Mouse (Mus musculus) macrophage (primary cell): ENCODE measurements around the gene Glo1. TPM values are rescaled to one million over a fixed set of nuclear protein-coding genes. Genes with fewer than 3 reads are reported as not detected.

Source experiments
- H3K27ac ChIP-seq: fragments of 350-480 bp; formaldehyde crosslinking; 2 replicates; pipeline ENCODE4 v1.9.0; 2021
- H3K36me3 ChIP-seq: fragments of 350-480 bp; formaldehyde crosslinking; 2 replicates; pipeline ENCODE4 v1.9.0; 2021; ENCODE audit errors: inconsistent target
- H3K4me3 ChIP-seq: fragments of 350-480 bp; formaldehyde crosslinking; 2 replicates; pipeline ENCODE4 v1.9.0; 2021; ENCODE audit errors: inconsistent target
- H3K79me2 ChIP-seq: fragments of 350-480 bp; formaldehyde crosslinking; 2 replicates; pipeline ENCODE4 v1.9.0; 2021; ENCODE audit errors: inconsistent target
- WGBS: methylation state at CpG from one replicate; pipeline ENCODE4 v1.1.7; 2026; ENCODE audit warnings: inconsistent platforms; ENCODE audit not compliant: missing documents; 5-methylcytosine and 5-hydroxymethylcytosine counted together
- polyA plus RNA-seq: library from polyadenylated mRNA; stranded (reverse); fragments of 250-400 nt; gene quantifications from 3 replicates; pipeline ENCODE4 v1.2.4, GENCODE M21; 2018; ENCODE audit warnings: inconsistent platforms

Glo1 gene
- polyA plus RNA-seq, 1 experiment from 2014 or later: 39.2 TPM

DNA sequence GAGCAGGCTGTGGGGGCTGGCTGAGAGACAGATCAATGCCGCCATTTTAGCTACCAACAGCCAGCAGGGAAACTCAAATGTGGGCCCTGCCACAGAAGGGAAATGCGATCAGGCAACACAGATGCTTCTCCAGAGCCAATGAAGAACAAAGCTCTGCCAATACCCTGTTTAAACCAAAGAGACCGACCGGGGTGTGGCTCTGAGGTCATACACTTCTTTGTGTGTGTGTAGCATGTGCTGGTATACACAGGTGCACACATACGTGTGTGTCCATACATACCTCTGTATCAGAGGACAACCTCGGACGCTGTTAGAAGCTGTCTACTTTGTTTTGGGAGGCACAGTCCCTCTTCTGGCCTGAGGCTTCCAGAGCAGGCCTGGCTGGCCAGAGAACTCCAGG is 19.3 kb downstream of the Glo1 start:
- H3K79me2 ChIP-seq: peaks cover 7% of the 10 kb centered on the region; the same call in 1 of the 2 replicates
- WGBS: 96% methylated on average over 7 of the region's 7 CpGs
- no peak overlapping the region for H3K27ac ChIP-seq
- peaks cover 8% of the 10 kb centered on the region; the same call in 1 of the 2 replicates for H3K36me3 ChIP-seq
- H3K4me3 ChIP-seq: no peak overlapping the region

DNA sequence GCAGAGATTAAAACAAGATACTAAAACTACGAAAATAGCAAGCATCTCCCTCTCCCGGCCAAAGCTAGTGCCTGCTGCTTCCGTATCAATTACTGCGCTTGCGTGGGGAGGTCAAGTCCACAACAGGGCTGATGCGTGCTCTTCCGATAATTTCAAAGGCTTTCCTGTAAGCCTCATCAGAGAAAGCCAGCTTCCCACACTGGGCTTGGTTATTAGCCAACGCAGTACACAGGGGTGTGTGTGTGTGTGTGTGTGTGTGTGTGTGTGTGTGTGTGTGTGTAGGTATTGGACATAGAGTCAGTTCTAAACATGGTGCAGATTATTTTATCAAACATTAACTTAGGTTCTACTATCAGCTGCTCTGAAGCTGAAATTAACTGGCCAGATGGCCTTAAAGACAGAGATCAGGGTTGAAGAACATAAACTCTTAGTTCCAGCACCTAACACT is 20.0 kb downstream of the Glo1 start:
- Histone ChIP-seq H3K36me3 (peaks cover 13% of the 10 kb centered on the region), H3K27ac (no peak overlapping the region), H3K79me2 (peaks cover 5% of the 10 kb centered on the region; the same call in 1 of the 2 replicates), H3K4me3 (no peak overlapping the region)
- WGBS: 100% methylated on average over 4 of the region's 8 CpGs

DNA sequence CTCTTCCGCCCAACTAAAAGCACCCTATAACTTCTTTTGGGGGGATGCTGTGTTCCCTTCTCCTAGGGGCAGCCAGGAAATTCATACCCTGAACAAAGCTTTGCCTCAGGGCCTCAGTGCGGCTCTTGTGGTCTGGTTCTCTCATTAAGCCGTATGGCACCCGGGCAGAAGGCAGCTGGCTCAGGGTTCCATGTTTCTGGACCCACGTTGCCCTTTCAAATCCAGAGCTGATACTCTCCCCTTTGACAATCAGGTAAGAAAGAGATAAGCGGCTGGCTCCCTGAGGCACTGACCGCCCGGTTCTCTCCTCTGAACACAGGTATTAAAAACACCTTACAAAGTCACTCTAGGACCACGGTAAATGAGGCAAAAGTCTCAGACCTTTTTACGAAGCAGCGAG is 20.5 kb downstream of the Glo1 start:
- Histone ChIP-seq H3K36me3 (peaks cover 14% of the 10 kb centered on the region), H3K27ac (no peak overlapping the region), H3K79me2 (peaks cover under 1% of the 10 kb centered on the region; the same call in 1 of the 2 replicates), H3K4me3 (no peak overlapping the region)
- 96% methylated on average over 11 of the region's 11 CpGs for WGBS

DNA sequence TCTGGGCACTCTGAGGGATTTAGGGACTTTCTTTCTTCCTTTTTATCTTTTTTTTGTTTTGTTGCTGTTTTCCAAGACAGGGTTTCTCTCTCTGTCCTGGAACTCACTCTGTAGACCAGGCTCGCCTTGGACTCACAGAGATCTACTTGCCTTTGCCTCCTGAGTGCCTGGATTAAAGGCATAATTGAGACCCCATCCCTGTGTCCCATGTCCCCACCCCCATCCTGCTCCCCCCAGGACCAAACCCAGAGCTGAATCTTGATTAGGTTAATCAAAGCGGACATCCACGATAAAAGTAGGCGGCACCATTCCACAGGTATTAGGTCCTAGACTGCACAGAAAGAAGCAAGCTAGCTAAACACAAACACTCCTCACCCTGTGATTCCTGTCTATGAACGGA is 21.7 kb downstream of the Glo1 start:
- Histone ChIP-seq H3K36me3 (peaks cover 17% of the 10 kb centered on the region), H3K27ac (no peak overlapping the region), H3K79me2 (no peaks in the 10 kb centered on the region; the same call in 1 of the 2 replicates), H3K4me3 (no peak overlapping the region)
- WGBS: 99% methylated on average over 5 of the region's 5 CpGs

DNA sequence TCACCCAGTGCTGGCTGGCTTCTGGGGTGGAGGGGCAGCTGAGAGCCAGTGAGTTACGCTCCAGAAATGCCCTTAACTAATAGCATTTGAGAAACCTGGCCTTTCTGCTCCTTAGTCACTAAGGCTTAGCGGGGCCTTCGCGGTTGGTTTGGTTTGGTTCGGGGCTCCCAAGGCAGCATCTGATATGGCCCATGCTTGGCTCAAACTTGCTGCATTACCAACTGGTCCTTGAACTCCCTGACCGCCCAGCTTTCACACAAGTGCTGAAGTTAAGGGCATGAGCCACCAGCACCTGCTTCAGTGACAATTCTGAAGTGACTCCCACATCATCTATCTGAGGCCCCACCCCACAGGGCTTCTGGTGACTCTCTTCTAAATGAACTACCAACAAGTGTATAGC is 22.4 kb downstream of the Glo1 start:
- Histone ChIP-seq H3K4me3 (no peak overlapping the region), H3K27ac (no peak overlapping the region), H3K36me3 (peaks cover 21% of the 10 kb centered on the region), H3K79me2 (no peaks in the 10 kb centered on the region; the same call in 1 of the 2 replicates)
- WGBS: 96% methylated on average over 6 of the region's 6 CpGs

DNA sequence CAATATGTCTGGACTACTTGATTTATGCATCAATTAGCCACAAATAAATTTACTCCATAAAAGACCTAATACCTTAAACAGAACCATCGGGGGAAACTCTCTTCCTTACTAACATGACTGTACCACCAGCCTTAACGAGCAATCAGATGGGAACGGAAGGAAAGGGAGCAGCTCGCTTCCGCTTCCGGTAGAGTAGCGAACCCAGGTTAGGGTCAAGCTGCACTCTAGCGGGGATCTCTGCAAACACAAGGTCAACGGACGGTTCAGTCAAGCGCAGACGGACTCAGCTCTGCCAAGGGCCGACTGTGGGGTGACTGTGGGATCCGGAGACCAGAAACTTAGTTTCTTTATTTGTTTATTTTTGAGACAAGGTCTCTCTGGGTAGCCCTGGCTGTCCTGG is 24.5 kb downstream of the Glo1 start:
- Histone ChIP-seq H3K79me2 (no peaks in the 10 kb centered on the region; the same call in 1 of the 2 replicates), H3K27ac (no peak overlapping the region), H3K36me3 (peaks cover 40% of the 10 kb centered on the region), H3K4me3 (no peak overlapping the region)
- 95% methylated on average over 14 of the region's 14 CpGs for WGBS

DNA sequence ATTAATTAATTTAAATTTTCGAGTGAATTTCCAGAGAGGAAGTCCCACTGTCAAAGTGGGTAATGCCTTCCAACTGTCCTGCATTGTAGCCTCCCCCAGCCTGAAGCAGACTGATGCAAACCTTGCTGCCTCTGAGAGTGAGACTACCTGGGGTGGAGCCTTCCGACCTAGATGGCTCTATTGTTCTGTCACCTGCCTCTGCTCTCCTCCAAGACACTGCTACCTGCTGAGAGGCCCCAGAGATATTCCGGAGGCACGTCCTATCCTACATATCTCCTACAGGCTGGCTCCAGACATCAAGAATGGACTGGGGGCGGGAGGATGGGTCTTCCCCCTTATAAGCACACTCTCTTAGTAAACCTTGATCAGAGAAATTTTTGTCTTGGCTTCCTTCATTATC is 28.4 kb downstream of the Glo1 start:
- WGBS: 86% methylated on average over 5 of the region's 5 CpGs

DNA sequence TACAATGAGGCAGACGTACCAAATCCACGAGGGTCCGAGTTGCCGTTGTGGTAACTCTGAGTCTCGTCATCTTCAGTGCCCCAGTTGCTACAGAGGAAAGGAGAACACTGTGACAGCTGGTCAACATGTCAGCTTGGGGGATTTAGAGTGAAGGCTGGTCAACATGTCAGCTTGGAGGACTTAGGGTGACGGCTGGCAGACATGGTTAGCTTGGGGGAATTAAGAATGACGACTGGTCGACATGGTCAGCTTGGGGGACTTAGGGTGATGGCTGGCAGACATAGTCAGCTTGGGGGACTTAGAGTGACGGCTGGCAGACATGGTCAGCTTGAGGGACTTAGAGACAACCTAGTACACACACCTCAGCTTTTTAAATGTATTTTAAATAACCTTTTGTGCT is 28.9 kb downstream of the Glo1 start:
- no peak overlapping the region for H3K27ac ChIP-seq
- H3K36me3 ChIP-seq: peaks cover 45% of the 10 kb centered on the region
- no peaks in the 10 kb centered on the region for H3K79me2 ChIP-seq
- 98% methylated on average over 9 of the region's 9 CpGs for WGBS
- no peak overlapping the region for H3K4me3 ChIP-seq

More for the DNA sequence above, 28.4 kb downstream of the Glo1 start:
- Histone ChIP-seq H3K36me3 (peaks cover 45% of the 10 kb centered on the region), H3K79me2 (no peaks in the 10 kb centered on the region), H3K4me3 (no peak overlapping the region), H3K27ac (no peak overlapping the region)

DNA sequence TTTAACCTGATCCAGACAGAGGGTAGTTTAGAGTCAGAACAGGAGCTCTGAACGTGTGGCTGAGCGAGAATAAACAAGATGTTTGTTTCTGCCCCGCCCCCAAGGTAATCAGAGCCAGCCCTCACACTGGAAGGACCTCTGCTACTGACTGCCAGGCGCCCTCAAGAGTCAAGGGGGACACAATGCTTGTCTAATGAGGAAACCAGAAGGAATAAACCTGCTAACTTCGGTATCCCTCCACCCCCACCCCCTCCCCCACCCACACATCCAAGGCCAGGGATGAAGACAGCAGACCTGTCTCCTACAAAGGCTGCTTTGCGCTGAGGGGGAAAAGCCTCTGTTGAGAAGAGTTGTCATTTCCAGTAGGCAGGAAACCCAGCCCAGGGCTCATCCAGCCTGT is 31.8 kb downstream of the Glo1 start:
- Histone ChIP-seq H3K36me3 (peaks cover 37% of the 10 kb centered on the region), H3K79me2 (no peaks in the 10 kb centered on the region), H3K4me3 (no peak overlapping the region), H3K27ac (no peak overlapping the region)
- WGBS: 86% methylated on average over 5 of the region's 6 CpGs

DNA sequence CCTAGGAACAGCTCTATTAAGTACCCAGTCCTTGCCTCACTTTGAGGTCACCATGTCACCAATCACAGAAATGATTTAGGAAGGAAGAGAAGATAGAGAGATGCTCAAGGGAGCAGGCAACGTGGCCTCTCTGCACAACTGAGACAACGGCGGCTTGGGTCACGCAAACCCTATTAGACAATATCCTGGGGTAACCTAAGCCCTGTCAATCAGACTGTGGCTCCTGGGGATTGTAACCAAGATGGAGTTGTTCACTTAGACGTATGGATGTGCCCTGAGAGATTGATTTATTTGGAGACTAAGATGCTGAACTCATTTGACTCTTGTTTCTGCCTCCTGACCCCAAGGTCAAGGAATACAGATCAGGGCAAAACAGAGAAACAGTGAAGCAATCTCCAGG is 32.3 kb downstream of the Glo1 start:
- Histone ChIP-seq H3K4me3 (no peak overlapping the region), H3K79me2 (no peaks in the 10 kb centered on the region), H3K27ac (no peak overlapping the region), H3K36me3 (peaks cover 36% of the 10 kb centered on the region)
- WGBS: 88% methylated on average over 5 of the region's 5 CpGs

DNA sequence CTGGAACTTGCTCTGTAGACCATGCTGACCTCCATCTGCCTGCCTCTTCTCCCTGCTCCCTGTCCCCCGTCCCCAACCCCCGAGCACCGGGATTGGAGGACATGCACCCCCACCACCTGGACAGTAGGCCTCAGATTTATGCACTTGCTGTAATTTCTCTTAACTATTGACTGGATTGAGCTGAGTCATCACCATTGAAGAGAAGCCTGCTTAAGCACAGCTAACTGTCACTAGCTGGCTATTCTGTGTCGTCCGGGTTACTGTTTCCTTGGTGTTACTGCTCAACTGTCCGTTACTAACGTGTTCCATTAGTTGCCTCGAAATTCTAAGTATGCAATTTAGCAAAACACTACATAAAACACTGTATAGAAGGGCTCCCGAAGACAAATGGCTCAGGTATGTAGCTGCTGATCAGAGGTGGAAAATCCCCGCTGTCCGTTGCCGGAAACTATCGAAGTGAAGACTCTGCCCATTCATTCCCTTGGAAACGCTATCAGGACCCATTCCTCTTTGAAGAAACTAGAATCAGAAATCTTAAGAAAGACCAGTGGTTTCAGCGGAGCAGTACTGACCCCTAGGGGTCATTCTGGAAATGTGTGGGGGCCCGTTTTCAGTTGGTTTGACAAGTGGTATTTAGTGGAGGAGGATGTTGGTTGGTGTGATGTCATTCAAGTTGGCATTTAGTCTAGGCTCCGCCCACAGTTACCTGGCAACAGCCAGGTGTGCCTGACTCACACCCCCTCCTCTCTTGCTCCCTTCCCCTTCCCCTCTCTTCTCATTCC is 36.1 kb downstream of the Glo1 start:
- Histone ChIP-seq H3K36me3 (peaks cover 8% of the 10 kb centered on the region; the same call in 1 of the 2 replicates), H3K79me2 (no peaks in the 10 kb centered on the region), H3K4me3 (no peak overlapping the region), H3K27ac (no peak overlapping the region)
- 75% methylated on average over 15 of the region's 17 CpGs for WGBS

DNA sequence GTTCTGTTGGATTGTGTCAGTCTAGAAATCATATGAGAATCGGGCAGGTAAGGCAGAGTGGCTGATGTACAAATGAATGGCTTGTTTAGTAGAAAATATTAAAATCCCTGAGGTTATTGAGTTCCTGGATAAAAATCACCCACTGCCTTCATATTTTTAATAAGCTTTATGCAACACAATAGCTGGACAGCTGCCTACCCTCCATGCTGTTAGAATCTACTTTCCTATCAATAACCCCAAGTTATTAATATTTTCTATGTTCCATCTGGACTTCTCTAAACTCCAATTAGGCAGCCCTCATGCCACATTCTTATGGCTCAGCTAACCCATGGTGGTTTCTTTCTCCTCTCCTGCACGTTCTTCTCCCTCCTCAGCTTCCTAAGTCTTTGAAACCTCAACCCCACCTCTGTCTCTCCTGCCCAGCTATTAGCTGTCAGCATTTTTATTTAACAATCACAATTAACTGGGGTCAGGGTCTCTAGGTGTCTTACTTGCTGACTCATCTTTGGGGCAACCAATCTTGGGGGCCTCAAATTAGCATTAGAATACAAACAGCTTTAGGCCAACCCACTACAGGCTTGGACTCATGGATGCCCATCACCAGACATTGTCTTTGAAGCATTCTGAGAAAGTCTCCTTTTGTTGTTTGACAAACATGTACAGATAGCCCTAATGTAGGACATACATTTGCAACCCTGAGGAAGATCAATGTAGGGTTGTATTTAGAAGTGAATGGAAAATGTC is 43.2 kb downstream of the Glo1 start:
- H3K4me3 ChIP-seq: no peak overlapping the region
- no peak overlapping the region for H3K27ac ChIP-seq
- WGBS: 82% methylated on average over 2 of the region's 2 CpGs
- no peaks in the 10 kb centered on the region for H3K36me3 ChIP-seq
- no peaks in the 10 kb centered on the region for H3K79me2 ChIP-seq

DNA sequence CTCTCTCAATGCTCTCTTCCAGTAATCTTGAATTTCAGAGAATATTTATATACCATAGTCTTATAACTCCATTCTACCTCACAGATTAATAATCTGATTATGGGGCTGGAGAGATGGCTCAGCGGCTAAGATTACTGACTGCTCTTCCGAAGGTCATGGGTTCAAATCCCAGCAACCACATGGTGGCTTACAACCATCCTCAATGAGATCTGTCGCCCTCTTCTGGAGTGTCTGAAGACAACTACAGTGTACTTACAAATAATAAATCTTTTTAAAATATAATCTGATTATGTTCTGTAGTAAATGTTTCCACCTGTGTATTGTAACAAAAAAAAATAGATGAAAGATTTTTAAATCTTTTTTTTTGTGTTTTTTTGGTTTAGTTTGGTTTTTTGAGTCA is 44.4 kb downstream of the Glo1 start:
- H3K79me2 ChIP-seq: no peaks in the 10 kb centered on the region
- no peak overlapping the region for H3K4me3 ChIP-seq
- H3K27ac ChIP-seq: no peak overlapping the region
- 100% methylated on average over 3 of the region's 3 CpGs for WGBS
- H3K36me3 ChIP-seq: no peaks in the 10 kb centered on the region

DNA sequence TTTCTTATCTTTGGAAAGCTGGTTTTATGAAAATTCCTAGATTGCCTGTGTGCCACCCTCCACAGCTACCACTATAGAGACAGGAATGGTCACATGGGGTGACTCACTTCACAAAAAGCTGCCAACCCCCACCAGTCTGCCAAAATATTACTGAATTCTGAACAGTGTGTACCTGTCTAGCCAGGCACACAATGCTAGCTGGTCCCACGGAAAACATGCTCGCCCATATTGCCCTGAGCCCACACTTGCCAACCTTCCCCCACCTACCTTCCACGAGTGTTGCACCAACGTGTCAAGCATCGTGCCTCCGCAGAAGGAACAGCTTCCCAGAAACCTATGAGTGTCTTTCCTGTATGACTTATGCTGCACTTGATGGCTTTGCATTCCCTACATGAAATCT is 45.5 kb downstream of the Glo1 start:
- no peaks in the 10 kb centered on the region for H3K36me3 ChIP-seq
- H3K4me3 ChIP-seq: no peak overlapping the region
- 95% methylated on average over 6 of the region's 6 CpGs for WGBS
- no peaks in the 10 kb centered on the region; the same call in 1 of the 2 replicates for H3K79me2 ChIP-seq
- H3K27ac ChIP-seq: no peak overlapping the region

DNA sequence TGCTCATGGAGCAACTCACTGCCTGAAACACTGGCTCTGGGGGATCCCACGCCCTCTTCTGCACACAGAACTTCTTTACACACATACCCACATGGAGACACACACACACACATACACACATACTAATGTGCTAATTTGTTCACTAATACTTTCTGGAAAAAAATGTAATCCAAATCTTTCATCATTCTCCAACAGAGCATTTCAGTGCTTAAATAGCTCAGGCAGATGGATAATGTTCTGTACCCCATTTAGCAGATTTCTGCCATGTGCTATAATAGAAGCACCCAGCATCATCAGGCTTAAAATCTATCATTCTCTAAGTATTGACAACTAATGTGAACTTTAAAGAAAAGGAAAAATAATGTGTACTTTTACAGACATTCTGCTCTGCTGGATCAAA is 45.9 kb downstream of the Glo1 start:
- no peak overlapping the region for H3K27ac ChIP-seq
- WGBS: 89% methylated on average over 1 of the region's 1 CpGs
- no peak overlapping the region for H3K4me3 ChIP-seq
- H3K79me2 ChIP-seq: no peaks in the 10 kb centered on the region; the same call in 1 of the 2 replicates
- H3K36me3 ChIP-seq: no peaks in the 10 kb centered on the region
